Mouse (Mus musculus) CD4-positive, CD25-positive, alpha-beta regulatory T cell, adult 2 months (primary cell): ENCODE results near the gene Ninl.

ENCODE experiments used
- DNase-seq: peaks from one replicate; pipeline ENCODE4 v3.0.0-alpha.2; 2012; ENCODE audit warnings: low read depth, low spot score

Gene Ninl

DNA sequence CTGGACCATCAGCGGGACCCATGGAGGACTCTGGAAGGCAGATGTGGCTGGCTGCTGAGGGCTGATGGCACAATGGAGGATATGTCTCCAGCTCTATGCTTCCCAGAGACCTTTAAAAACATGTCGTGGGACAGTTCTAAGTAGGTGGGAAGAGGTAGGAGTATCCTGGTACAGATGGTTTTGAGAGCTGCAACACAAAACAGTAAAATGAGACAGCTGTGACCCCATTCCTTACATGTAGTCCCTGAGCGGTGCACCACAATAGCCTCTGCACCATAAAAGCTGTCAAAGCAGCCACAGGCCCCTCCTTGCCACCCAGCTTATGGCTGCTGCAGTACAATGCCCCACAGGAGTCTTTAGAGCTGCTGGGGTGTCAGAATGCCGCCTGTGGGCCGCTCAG lies 41.6 kb downstream of the Ninl start:
- no peak for DNase-seq

DNA sequence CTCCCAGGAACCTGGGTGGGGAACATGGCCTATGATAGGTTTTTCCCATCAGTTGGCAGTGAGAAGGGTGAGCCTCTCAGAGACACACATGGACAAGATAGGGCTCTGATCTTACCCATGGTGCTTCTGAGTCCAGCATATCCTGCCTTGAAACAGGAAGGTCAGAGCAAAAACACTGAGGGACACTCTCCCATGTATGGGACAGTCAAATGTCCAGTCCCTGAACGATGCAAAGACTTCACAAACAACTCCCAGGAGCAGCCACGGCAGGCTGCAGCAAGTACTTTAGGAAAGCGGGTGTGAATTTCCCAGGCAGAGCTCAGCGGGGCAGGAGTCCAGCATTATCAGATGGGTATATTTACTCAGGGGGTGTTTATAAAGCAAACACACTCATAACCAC lies 43.9 kb downstream of the Ninl start:
- no peak for DNase-seq

DNA sequence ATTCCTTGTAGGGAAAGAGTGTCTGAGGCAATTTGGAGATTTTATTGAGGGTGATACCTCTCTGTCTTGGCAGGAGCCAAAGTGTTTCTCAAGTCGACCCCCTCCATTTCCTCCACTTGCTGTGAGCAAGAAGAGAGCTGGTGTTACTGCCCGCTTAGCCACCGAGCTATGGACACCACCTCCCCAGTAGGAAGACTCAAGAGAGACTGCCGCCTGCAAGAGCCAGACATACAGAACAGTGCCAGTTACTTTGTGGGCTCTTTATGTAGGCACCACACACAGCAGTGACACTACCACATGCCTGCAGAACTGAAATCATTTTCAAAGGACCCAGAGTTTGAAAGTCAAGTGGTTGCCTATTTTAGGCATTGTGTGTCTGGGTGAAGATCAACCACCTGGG lies 48.1 kb downstream of the Ninl start:
- no peak for DNase-seq

DNA sequence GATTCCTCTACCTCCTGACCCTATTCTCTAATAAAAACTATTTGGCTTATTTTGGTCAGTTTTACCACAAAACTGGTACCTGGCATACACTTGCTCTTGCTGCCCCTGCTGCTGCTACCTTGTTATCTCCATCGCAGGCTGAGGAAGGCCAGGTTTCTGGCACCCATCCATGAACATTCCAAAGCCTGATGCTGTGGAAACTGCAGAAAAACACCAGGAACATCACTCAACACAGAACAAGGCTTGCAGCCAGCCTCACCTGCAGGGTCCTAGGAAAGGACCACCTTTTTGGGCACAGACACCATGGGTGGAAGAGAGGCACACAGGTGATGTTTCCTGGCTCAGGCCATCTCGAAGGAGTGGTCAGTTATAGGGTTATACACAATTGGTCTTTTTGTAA lies 48.7 kb downstream of the Ninl start:
- DNase-seq = no peak

DNA sequence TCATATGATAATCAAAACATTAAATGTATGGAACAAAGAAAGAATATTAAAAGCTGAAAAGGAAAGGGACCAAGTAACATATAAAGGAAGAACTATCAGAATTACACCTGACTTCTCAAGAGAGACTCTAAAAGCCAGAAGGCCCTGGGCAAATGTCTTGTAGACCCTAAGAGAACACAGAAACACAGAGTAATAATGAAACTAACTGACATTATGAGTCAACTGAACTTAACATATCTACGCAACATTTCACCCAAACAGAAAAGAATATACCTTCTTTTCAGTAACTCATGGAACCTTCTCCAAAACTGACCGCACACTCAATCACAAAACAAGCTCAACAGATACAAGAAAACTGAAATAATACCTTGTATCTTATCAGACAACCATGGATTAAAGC lies 53.8 kb downstream of the Ninl start:
- no peak for DNase-seq

DNA sequence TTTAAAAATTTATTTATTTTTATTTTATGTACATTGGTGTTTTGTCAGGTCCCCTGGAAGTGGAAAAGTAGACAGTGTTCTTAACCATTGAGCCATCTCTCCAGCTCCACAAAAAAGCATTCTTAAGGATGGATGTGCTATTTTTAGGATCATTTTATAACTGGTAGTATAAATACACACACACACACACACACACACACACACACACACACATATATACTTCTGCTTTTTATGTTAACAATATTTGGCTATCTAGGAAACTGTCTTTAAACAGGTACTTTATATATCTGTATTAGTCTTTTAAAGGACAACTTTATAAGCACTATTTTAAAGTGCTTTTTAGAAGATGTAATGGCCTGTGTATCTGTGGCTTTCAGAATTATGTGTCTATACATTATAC lies 57.1 kb downstream of the Ninl start:
- DNase-seq = no peak

DNA sequence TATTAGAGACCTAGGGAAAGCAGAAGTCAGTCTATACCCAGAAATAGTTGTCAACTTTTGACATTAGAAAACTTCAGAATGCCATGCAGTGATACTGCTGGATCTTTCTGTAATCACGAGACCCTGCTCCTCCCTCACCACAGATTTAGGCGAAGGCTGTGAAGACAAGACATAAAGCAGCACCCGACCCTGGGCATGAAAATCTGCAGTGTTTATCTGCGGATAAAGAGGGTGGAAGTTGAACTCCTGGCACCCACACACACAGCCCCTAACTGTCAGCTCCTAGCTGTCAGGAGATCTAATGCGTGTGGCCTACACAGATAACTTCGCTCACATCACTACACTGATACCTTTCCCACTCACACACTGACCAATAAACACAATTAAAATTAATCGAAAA lies 57.7 kb downstream of the Ninl start:
- DNase-seq = no peak

DNA sequence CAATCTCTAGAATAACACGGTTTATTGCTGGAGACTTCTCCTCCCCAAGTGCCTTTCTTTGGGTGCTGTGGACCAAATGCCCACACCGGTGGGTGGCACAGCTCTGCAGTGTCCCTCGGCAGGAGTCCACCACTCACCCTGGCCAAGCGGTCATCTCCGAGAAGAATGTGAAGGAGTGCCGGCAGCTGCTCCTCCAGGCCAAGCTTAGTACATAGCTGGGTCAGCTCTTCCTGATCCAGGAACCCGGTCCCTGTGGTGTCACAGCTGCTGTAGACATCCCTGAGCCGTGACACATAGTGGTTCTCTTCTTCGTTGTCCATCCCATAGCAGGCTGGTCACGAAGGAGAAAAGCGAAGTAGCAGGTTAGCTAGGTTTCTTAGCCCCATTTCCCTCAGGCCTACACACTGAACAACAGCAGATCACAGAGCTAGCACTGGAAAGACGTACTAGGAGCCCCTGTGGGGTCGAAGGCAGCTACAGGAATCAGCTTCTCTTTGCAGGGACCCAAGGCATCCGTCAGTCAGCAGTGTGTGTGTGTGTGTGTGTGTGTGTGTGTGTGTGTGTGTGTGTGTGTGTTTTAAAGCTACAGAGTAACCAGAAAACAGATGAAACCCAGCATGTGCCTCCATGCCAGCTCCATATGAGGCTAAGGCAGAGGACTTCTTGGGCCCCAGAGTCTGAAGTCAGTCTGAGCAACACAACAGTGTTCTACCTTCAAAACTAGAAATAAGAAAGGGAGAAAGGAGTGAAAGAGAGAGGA lies 59.1 kb downstream of the Ninl start:
- DNase-seq = no peak

DNA sequence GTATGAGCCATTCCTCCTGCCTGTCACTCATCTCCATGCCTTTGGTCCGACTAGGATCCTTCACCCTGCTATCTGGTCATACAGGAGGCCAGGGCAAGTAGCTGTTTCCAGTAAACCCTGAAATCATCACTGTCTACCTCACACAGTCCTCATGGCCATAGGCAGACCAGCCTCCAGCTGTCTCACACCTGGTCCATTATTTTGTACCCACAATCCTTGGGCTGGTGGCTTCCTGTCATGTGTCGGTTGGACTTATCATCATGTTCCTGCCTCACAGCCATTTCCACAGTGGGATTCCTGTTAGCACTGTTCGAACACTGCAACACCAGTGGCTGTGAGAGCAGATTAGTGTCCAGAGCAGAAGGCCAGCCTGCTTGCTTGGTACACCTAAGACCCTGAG lies 60.4 kb downstream of the Ninl start:
- DNase-seq = no peak

DNA sequence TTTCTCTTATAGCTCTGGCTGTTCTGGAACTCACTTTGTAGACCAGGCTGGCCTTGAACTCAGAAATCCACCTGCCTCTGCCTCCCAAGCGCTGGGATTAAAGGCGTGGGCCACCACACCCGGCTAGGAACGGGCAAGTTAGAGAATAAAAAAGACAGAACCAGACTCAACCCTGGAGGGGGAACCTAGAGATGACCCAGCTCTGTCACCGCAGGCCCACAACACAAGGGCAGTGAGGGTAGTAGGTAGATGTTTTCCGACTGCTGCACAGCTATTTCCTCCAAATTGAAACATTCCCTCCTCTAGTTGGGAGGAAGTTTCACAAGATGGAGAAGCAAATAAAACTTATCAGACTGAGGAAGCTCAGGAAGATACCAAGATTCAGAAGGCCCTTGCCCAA lies 61.5 kb downstream of the Ninl start:
- no peak for DNase-seq

DNA sequence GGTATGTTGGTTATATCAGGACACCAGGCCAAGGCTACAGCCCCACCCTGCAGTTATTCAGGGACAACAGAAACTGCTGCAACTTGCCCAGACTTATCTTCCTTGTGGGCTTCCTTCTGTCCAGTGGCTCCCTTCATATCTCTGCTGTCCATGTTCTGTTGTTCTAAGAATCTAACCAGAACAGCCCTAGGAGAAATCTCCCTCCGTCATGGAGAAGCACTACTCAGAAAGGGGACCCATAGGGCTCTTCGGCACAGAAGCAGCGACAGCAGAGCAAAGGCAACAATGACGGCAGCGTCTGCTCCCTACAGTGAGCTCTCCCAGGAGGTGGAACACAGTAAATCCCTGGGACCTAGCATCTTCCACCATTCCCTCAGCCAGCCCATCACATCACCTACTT lies 62.3 kb downstream of the Ninl start:
- no peak for DNase-seq

DNA sequence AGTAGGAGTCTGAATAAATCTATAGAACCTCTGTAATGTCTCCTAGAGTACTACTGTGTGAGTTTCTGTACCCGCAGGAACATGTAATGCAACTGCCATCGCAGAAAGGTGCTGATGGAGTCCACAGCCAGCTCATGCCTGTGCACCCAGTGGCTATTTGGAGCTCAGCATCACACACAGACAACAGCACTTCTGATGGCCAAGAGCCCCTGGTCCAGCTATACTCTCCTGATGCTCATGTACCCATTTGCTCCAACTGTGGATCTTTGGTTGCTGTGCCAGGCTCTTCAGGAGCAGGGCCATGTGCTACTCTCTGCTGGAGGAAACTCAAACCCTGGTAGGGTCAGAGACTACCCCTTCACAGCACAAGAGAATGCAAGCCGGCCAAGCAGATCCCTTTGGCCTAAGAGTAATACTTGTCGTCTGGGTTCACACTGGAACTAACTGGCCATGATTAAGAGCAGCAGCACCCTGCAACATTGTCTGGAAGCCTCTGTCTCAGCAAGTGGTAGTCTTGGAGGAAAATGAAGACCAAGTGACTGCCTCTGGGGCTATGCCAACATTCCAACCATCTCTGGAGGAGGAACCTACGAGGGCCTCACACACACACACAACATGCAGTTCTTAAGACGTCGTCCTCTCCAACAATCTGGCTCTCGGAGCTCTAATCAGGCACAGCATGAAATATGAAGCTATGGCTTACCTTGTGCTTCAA lies 65.6 kb downstream of the Ninl start:
- DNase-seq = no peak

DNA sequence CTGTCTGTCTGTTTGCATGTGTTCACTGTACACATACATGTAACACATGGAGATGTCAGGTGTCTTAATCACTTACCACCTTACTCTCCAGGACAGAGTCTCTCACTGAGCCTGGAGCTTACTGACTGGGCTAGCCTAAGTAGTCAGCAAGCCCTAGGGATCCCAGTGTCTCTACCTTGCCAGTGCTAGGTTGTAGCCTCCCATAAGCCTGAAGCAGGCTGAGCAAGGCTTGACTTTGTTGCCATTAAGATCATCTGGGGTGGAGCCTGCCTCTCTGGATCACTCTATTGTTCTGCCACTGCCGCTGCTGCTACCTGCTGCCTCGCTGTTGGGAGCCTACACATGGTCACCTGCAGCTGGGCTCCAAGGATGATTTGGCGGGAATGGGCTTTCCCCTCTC lies 66.5 kb downstream of the Ninl start:
- DNase-seq = no peak

DNA sequence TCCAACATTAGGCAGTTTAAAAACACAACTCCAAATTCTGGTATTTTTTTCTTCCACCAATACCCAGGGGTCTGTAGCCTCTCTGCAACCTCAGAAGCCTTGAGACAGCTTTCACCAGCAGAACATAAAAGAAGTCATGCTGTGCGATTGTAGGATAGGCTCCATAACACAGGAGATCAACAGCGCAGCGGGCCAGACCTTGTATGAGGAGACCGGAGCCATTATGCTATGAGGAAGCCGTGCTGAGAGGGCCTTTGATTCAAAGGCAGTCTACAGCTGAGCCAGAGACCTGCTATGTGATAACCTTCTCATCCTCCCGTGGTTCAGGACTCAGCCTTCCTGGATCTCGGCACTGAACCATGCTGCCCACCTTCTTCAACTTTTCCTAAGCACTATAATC lies 67.3 kb downstream of the Ninl start:
- no peak for DNase-seq

DNA sequence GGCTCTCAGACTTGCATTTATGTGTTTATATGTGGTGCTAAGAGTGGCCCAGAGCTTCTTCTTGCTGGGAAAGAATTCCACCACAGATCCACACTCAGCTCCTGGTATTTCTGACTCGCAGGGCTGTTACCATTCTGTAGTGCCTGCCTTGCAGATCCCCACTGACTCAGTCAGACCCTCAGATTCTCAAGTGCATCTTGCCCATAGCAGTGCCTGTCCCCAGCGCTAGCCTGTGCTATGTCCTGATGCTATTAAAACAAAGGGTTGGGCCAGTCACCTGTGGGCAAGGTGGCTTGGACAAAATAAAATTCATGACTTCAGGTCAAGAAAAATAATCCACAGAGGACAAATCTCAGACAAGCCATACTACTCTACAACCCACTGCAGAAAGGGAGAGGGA lies 70.0 kb downstream of the Ninl start:
- no peak for DNase-seq

DNA sequence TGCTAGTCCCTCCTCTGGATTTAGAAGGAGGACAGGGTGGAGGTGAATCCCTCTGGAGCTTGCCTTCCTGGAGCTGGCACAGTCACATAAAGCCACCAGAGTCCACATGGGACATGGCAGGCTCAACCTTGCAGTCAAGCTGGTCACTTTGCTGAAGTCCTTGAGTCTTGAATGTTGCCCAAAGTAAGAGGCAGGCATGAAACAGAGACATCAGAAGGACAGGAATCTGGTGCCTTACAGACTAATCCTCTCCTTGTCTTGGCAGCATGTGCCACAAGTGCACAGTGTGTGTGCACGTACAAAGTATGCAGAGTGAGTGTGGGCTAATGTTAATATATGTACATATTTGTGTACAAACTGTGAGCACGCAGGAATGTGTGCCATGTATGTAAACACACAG lies 71.7 kb downstream of the Ninl start:
- no peak for DNase-seq

DNA sequence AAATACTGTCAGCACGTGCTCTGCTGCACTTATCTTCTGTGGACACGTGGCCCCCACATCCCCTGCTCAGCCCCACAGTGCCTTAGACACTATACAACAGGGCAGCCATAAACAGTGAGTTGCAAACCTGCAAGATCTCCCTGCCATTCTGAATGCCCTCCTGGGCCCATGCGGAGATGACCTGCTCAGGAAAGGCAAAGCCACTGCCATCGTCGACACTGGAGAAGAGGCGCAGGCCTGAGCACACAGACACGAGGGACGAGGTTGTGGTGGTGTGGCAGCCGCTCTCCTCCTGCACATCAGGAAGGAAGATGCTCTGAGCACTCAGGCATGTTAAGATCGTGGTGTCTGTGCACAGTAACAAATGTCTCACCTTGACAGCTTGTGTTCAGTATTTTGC lies 73.2 kb downstream of the Ninl start:
- no peak for DNase-seq

DNA sequence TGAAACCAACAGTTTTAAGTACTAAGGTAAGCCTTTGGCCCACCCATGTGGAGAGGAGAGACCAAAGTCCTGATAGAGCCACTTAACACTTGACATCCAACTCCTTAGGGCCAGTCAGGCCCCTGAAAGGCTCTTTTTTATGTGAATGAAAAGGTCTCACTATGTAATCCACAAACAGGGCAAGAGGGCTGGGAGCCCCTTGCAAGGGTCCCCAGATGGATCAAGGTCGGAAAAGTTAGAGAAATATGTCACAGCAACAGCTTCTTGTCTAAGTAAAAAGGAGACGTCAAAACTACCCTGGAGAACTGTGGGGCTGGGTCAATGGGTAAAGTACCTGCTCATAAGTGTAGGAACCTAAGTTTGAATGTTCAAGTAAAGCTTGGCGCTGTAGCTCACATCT lies 74.5 kb downstream of the Ninl start:
- no peak for DNase-seq

DNA sequence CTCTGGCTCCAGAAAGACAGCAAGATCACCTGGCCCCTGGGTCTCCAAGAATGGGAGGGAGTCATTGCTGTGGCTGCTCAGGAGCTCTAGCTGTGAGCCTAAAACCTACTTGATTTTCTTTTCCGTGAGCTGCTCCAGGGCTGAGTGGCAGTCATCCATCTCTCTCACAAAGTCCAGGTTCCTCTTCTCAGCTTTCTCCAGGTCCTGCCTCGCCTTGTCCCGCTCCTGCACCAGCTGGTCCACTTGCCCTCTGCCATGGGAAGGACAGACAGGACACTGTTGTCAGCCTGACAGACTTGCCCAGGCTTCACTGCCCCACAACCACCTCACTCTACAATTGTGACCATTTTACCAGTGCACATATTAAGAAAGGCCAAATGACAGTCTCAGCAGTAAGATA lies 75.9 kb downstream of the Ninl start:
- DNase-seq = no peak

DNA sequence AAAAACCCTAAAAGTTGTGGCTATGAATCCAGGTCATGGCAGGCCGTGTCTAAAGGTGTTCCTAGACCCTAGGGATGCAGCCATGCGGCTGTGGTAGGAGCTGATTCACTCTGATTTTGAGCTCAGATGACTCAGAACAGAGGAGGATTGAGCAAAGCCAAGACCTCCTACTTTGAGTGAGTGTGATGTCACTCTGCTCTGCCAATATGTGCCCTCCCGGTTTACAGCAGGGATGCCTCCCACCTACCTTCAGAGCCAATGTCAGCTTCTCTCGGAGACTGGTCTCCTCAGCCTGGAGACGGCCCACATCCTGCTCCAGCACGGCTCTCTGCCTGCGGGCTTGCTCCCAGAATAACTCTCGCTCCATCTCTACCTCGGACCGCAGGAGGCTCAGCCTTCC lies 79.7 kb downstream of the Ninl start:
- no peak for DNase-seq

DNA sequence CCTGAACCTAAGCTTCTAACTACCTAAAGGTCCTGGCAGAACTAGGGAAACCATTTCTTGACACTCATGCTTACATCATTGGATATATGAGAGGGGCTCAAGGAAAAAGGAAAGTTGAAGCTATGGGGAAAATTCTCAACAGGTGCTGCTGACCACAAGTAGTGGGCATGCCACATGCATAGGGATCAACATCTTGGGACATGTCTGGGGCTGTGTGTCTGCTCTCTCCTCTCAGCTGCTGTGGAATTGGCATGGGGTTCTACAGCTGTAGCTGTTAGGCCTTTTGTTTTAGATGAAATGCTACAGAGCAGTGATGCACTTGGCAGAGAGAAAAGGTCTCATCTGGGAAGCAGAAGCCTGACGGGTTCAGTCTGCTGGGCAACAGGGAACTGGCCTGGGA lies 83.3 kb downstream of the Ninl start:
- DNase-seq = no peak

DNA sequence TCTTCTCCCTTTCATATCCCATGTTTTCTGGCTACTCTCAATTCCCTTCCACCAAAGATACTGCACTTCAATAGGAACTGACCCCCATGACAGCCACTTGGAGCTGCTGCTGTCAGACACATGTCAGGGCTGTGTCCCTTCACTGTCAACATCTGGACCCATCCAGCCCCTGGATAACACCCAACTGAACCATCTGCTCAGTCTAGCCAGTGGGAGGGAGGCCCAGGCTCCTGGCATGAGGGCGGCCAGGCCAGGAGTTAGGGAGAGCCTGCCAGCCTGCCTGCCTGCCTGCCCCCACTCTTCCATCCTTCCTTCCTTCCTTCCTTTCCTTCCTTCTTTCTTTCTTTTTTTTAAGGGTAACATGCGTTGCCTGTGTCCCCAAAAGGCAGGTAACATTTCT lies 88.0 kb downstream of the Ninl start:
- DNase-seq = no peak

DNA sequence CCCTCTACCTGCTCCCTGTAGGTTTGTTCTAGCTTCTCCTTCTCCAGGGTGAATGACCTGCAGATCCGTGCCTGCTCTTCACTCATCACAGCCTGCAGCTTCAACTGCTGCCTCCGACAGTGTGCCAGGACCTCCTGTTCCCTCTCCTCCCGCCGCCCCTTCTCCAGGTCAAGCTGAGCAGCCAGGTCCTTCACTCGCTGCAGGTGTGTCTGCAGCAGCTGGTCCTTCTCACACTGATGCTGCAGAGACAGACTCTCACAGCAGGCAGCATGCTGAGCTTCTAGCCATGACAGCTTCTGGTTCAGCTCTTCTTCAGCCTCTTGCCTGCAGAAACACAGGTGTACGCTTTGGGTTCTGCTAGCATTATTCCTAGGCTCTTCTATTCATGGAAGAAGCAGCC lies 89.1 kb downstream of the Ninl start:
- no peak for DNase-seq

DNA sequence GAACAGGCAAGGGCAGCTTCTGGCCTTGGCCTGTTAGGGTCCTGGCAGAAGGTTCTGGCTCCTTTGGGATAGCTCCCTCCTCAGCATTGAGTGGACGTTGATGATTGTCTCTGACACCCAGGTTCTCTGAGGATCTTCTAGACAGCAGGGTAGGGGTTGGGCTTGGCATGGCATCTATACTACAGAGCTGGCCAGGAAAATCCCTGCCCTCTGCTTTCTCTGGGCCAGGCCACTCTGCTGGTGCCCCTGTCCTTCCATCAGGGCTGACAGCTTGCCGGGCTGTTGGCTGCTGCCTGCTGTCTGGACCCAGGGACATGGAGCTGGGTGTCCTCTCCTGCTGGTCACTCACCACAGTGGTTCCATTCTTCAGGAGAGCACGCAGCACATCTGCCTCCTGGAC lies 89.5 kb downstream of the Ninl start:
- DNase-seq = no peak
